Comparison of ENCODE assay signal across 8 mouse cellular contexts in the genomic region with DNA sequence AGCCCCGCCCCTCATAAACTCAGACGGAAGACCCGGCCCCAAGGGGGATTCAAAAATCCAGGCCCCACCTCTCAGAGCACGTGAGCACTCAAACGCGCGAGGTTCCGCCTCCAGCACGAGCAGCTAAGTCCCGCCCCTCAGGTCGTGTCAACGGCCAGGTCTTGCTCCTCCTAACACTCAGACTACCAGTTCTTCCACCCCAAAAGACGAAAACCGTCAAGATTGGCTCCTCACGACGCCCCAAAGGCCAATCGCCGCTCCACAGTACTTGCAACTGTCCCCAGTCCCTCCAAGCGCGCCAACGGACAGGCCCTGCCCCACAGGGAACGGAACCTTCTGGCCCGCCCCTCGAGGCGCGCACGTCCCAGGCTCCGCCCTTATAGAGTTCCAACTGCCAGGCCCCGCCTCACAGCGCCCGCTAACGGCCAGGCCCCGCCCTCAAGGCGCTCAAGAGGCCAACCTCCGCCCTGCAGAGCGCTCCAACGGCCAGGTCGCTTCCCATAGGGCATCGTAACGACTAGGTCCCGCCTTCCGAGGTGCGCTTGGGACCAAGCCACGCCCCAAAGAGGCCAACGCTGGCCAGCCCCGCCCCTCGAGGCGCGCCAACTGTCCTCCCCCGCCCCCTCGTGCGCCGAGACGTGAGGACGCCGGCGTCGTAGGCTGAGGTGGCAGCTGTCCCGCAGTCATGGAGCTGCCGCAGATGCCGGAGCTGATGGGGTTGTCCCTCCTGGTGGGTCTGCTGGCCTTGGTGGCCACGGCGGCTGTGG. TPM values are rescaled to one million over a fixed set of nuclear protein-coding genes. Genes with fewer than 3 reads are reported as not detected.
DNase-seq lines count a peak whose midpoint lies in the region; ATAC-seq and TF ChIP-seq lines count a peak whose summit lies in the region.

Gene Tbl2, plus strand, starts transcription at position 605 of the 767 bp plus-strand sequence.

- peaks cover 15% of the 10 kb centered on the region for H3K36me3 ChIP-seq in kidney, embryonic 14.5 days (ENCODE audit: control insufficient read depth, insufficient read depth, low read length)
- H3K36me3 ChIP-seq in limb, embryonic 15.5 days, result peaks cover 19% of the 10 kb centered on the region

- no peaks in the 10 kb centered on the region for H3K9me3 ChIP-seq in kidney, embryonic 14.5 days (ENCODE audit: control insufficient read depth, low read length)
- H3K9me3 ChIP-seq in limb, embryonic 15.5 days, result no peaks in the 10 kb centered on the region

- TF ChIP-seq POLR2A in bone marrow macrophage, adult 2 months (IDR thresholded peaks at IDR 0.05; ENCODE audit: borderline replicate concordance, low read depth, low read length), result no peak
- peak; percentile 96 for TF ChIP-seq POLR2A in embryonic fibroblast, embryonic 13.5 days (IDR thresholded peaks at IDR 0.05; ENCODE audit: low read depth, low read length)

- H3K4me1 ChIP-seq in bone marrow macrophage, adult 2 months (ENCODE audit: control insufficient read depth, insufficient read depth, low read length), result peaks cover 20% of the 10 kb centered on the region
- H3K4me1 ChIP-seq in embryonic fibroblast, embryonic 13.5 days (ENCODE audit: control insufficient read depth, insufficient read depth, low read length), result peaks cover 3% of the 10 kb centered on the region; the same call in 1 of the 2 replicates
- H3K4me1 ChIP-seq in kidney, embryonic 14.5 days (ENCODE audit: control insufficient read depth, insufficient read depth, low read length), result peaks cover 3% of the 10 kb centered on the region; the same call in 1 of the 2 replicates
- peaks cover 13% of the 10 kb centered on the region for H3K4me1 ChIP-seq in limb, embryonic 15.5 days

- H3K4me3 ChIP-seq in bone marrow macrophage, adult 2 months (ENCODE audit: insufficient read depth, low read length), result peak within 1 kb of the TSS; percentile 98
- peak within 1 kb of the TSS; percentile 83 for H3K4me3 ChIP-seq in embryonic fibroblast, embryonic 13.5 days (ENCODE audit: insufficient read depth, low read length)
- peak within 1 kb of the TSS; percentile 69 for H3K4me3 ChIP-seq in kidney, embryonic 14.5 days (ENCODE audit: low read length)
- peak within 1 kb of the TSS; percentile 87 for H3K4me3 ChIP-seq in limb, embryonic 15.5 days

- H3K27me3 ChIP-seq in kidney, embryonic 14.5 days (ENCODE audit: control insufficient read depth, insufficient read depth, low read length), result no peaks in the 10 kb centered on the region
- no peaks in the 10 kb centered on the region for H3K27me3 ChIP-seq in limb, embryonic 15.5 days

- H3K27ac ChIP-seq in bone marrow macrophage, adult 2 months (ENCODE audit: insufficient read depth, low read depth, low read length), result peak within 1 kb of the TSS; percentile 89
- peak within 1 kb of the TSS; percentile 58 for H3K27ac ChIP-seq in embryonic fibroblast, embryonic 13.5 days (ENCODE audit: insufficient read depth, low read length)
- peak within 1 kb of the TSS; percentile 89 for H3K27ac ChIP-seq in kidney, embryonic 14.5 days (ENCODE audit: low read depth, low read length)
- peak within 1 kb of the TSS; percentile 97 for H3K27ac ChIP-seq in limb, embryonic 15.5 days

- no peak for TF ChIP-seq CTCF in bone marrow macrophage, adult 2 months (IDR thresholded peaks at IDR 0.05; ENCODE audit: low read depth, low read length)
- TF ChIP-seq CTCF in embryonic fibroblast, embryonic 13.5 days (IDR thresholded peaks at IDR 0.05; ENCODE audit: borderline replicate concordance, insufficient read depth, low read length), result no peak

- ATAC-seq in kidney, embryonic 14.5 days (ENCODE audit: low FRiP score, low TSS enrichment), result peak; percentile 98
- peak; percentile 99 for ATAC-seq in limb, embryonic 15.5 days (ENCODE audit: insufficient number of reproducible peaks, low FRiP score, low TSS enrichment, low read depth)

- DNase-seq in A20 (ENCODE audit: low read depth, low spot score), result peak; percentile 100
- peak; percentile 98 to 99 for DNase-seq in heart, adult 9 months (ENCODE audit: low spot score in 2 of 2)
- DNase-seq in monocyte, adult 2 months (ENCODE audit: low read depth in 1 of 2, low spot score in 2 of 2), result peak; percentile 99
- peak; percentile 99 to 100 for DNase-seq in spleen, postnatal 36 days (ENCODE audit: low spot score in 2 of 2)

- H3K4me2 ChIP-seq in kidney, embryonic 14.5 days (replicated peaks; ENCODE audit: low read depth, low read length), result peak within 1 kb of the TSS; percentile 67
- H3K4me2 ChIP-seq in limb, embryonic 15.5 days, result peak within 1 kb of the TSS; percentile 60

- H3K9ac ChIP-seq in kidney, embryonic 14.5 days (ENCODE audit: low read depth, low read length), result peak within 1 kb of the TSS; percentile 70
- H3K9ac ChIP-seq in limb, embryonic 15.5 days, result peak within 1 kb of the TSS; percentile 80

- WGBS in kidney, embryonic 14.5 days, result under 1% methylated on average over 51 of the region's 63 CpGs
- under 1% methylated on average over 58 of the region's 63 CpGs for WGBS in limb, embryonic 15.5 days

RNA-seq across cellular contexts. Expression of gene Tbl2, which starts in this region (rescaled TPM):
- 5.9 and 6.2 TPM in 2 replicates for polyA plus RNA-seq in bone marrow macrophage, adult 2 months (2012; ENCODE audit: insufficient read depth, insufficient read length, missing spikeins)
- 17.4 and 24.9 TPM in 2 replicates for polyA plus RNA-seq in embryonic fibroblast, embryonic 13.5 days (2011; ENCODE audit: insufficient read length, low read depth, missing spikeins)
- 11.9 and 24.5 TPM in 2 replicates for polyA plus RNA-seq in kidney, embryonic 14.5 days (2014; fragmentation: Nextera tagmentation; extraction: Ambion mirVana)
- 30.1 and 33.4 TPM in 2 replicates for polyA plus RNA-seq in limb, embryonic 15.5 days (2015; fragmentation: Nextera tagmentation; extraction: Ambion mirVana)

Comparison
In these comparisons a context has a peak if more than half of its experiments do, and no peak if none do; other contexts are left out.
1. Peak in every context shown above with its lines: DNase-seq, ATAC-seq, H3K4me3 ChIP-seq and H3K27ac ChIP-seq.